Mouse (Mus musculus): ENCODE data around the gene Cyp4f14.
"Not testable (repeated sequence)": the region's sequence is repeated elsewhere in the genome, so short reads cannot be mapped to it uniquely, and the experiment has no call there.

GRCm38 (mm10) chr17:32856713-32857112 is 60.4 kb downstream of the Cyp4f14 start:
- TF ChIP-seq CTCF (IDR thresholded peaks at IDR 0.05; ENCODE audit: borderline replicate concordance, extremely low read depth, insufficient read depth, insufficient read length); POLR2A (IDR thresholded peaks at IDR 0.05; ENCODE audit: borderline replicate concordance, extremely low read depth, insufficient read depth, insufficient read length, poor library complexity, severe bottlenecking): not testable (repeated sequence)
